Mouse (Mus musculus) hindlimb bud, embryonic 11.5 days (tissue): ENCODE data around the gene Ubr2.

Source experiments
- DNase-seq: peaks from one replicate; pipeline ENCODE4 v3.0.0-alpha.2; 2012; ENCODE audit warnings: low read depth, low spot score; ENCODE audit errors: extremely low spot score

The Ubr2 gene

DNA sequence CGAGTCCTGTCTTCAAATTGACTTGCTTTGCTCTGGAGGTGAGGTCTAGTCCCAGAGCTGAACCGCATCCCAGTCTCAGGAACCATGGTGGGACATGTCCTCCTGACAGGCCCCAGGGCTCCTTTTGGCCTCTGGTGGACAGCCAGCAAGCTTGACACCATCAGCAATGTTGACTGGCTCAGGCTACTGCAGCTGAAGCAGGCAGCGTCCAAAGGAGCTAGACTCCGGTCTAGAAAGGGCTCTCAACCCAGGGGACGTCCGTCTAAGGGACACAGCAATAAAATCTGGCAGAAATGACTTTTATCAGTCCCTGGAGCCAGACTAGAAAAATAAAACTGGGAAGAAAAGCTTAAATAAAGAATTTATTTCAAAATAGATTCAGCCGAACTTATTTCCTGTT is 80.5 kb downstream of the Ubr2 start:
- no peak for DNase-seq

DNA sequence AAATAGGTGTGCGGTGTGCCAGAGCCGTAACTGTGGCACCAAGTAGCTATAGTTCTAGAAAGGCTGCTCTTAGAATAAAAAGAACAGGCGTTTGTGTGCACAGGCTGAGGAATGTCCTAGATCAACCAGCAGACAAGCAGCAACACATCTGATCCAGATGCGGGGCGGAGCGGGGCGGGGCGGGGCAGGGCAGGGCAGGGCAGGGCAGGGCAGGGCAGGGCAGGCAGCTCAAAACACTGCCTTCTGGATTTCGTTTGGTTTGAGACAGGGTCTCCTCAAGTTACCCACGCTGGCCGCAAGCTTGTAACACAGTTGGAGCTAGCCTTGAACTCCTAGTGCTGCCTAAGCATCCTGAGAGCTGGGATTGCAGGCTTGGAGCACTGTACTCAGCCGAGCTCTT is 81.1 kb downstream of the Ubr2 start:
- no peak for DNase-seq

DNA sequence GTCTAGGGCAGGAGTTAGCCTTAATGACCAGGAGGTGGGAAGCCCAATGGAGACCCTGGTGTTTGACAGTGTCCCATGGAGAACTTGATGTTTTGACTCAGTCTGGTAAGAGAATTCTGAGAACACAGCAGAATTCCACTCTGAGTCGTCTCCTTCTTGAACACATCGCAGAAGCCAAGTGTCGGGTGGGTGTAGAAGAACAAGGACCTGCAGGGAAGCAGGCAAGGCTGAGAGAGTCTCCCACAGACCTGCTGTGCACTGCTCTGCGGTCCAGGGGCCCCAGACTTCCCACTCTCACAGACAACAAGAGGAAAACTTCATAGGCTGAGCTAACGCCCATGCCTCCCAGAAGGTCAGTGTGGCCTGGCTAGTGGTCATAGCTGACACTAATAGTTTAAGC is 82.6 kb downstream of the Ubr2 start:
- no peak for DNase-seq

DNA sequence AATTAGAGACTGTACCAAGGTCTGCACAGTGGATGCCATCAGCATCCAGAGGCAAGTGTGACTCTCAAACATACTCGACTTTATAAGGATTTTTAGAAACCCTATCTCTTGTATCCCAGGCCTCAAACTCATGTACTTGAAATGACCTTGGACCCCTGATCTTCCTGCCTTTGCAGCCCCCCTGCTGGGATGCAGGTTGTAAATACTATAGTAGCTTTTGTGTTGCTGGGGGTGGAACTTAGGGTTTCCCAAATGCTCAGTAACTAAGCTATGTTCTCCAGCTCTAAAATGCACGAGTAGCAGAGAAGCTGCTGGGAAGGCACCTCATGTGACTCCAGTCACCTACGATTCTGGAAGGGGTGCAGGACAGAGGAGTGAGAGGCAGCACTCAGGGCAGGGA is 83.4 kb downstream of the Ubr2 start:
- no peak for DNase-seq

DNA sequence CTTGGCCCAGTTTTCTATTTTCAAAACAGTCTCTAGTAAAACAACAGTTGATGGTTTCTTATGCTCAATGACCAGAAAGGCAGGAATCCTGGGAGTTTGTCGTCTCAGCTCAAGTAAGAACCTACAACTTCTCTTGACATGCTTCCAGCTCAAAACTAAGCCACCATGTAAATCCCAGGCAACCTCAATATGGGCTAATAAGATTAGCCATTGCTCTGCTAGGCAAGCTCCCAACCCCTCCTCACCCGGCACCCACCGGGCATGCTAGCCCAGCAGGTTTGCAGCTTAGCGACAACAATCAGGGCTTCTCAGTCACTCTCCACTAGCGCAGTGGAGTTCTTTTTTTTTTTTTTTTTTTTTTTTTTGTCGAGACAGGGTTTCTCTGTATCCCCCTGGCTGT is 84.2 kb downstream of the Ubr2 start:
- DNase-seq: no peak

DNA sequence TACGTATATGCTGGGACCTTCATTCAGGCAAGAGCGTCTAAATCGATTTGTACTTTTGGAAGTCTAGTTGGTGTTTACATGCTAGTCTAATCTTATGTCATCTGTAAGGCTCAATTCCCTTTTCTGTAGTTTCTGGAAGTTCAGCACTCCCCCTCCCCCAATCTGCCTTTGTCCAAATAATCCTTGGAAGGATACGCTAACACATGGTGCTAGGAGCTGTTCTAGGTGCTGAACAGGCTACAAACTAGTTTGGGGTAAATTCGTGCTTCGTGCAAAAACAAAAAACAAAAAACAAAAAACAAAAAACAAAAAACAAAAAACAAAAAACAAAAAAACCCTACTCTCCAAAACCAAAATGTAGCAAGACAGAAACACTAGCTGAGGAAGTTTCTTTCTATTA is 89.5 kb downstream of the Ubr2 start:
- peak; percentile 42 for DNase-seq

DNA sequence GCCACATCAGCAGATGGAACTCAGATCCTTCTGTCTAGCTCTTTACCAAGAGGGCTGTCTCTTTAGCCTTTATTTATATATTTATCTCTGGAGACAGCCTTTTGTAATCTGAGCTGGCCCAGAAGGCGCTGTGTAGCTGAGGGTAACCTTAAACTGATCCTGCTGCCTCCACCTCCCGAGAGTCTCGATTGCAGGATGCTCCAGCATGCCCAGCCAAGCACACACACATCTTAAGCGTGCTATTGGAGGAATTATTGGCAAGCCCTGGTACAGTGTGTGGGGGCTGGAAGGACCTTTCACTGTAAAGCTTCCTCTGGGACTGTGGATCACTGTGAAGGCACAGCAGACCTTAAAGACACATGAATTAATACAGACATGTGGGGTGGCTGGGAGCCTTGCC is 91.4 kb downstream of the Ubr2 start:
- no peak for DNase-seq

DNA sequence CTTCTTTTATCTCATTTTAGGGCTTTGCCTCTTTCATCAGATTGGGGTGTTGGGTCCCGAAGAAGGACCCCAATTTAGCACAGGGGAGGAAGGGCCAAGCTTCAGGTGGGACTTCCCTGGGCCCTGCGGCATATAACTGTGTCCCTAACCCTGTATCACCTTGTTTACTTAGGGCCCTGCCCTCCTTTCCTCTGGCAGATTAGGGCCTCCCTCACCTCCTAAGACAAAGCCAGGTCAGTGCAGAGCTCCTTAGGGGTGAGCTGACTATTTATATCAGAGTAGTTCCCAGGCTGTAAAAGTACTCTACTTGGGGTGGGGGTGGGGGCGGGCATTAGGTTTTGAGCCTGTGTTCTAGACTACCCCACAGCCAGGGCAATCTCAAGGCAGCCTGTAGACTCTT is 95.2 kb downstream of the Ubr2 start:
- no peak for DNase-seq

DNA sequence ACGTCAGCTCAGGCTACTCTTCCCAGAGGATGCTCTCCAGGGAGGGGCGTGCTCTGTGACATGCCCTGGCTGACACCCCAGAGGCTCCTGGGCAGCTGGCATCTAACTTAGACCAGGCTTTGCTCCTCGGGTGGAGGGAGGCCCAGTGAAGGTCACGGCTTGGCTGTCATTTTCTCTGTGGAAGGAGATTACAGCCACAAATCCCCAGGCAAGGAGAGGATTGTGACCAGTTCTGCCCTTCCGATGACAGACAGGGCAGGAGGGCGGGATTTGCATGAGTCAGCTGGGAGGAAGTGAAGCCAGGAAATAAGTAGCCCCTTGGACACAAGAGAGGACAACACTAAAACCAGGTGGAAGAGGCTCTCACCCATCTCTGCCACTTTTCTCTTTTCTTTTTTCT is 98.0 kb downstream of the Ubr2 start:
- no peak for DNase-seq

DNA sequence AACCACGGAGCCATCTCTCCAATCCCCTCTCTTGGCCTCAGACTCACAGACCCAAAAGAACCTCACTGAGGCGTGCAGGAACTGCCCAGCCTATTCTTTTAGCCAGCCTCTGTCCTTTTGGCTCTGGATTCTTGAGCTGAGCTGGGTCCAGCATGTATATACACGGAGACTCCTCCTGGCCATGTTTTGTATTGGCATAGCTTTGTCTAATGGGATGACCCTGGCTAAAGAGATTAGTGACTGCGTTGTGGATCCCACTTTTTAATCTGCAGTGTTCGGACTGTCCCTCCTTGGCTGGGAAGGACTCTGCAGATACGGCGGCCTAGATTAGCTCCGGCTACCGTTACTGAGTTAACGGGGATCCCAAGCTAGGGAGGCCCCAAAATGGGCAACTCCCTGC is 100.2 kb downstream of the Ubr2 start, which contains the start of gene Prph2:
Gene Prph2 (plus strand): TSS at position 274 of the 400 bp plus-strand sequence.
- no peak for DNase-seq

DNA sequence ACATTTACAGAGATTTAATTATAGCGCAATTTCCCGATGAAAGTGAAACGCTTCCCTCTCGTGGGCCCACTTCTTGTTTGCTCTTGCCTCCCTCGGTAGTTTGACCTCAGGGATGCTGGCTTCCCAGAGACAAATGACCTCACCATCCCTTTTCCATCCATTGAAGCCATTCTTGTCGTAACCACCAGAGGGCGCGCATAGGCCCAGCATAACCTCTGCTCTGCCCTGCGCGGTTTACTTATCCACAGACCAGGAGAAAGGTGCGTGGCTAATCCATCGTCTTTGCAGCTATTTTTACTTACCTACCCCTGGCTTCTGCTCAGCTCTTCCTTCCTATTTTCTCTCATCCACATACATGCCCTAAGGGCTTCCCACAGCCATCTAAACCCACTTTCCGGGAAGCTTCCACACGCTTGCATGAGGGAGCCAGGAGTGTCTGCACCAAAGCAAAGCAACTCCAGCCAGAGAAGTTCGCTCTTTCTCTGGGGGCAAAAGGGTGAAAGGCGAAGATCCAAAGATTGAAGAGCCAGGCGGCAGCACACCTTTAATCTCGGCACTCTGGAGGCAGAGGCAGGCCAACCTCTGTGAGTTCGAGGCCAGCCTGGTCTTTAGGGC is 106.4 kb downstream of the Ubr2 start:
- peak; percentile 57 for DNase-seq

DNA sequence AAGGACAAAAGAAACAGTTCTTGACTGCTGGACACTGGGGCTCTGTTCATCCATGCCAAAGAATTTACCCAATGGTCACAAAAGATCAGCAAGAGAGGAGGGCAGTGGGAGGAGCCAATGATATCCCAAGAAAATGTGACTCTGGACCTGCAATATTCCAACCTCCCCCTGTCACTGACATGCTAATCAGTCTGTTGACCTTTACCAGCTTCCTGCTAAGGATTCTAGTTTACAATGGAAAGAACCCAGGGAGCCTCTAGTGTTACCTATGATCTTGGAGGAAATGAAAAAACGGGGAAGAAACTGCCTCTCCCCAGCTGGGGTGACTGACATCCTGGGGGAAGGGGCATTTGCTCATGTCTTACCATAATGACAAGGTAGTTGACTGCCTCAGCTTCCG is 109.4 kb downstream of the Ubr2 start:
- DNase-seq: no peak

DNA sequence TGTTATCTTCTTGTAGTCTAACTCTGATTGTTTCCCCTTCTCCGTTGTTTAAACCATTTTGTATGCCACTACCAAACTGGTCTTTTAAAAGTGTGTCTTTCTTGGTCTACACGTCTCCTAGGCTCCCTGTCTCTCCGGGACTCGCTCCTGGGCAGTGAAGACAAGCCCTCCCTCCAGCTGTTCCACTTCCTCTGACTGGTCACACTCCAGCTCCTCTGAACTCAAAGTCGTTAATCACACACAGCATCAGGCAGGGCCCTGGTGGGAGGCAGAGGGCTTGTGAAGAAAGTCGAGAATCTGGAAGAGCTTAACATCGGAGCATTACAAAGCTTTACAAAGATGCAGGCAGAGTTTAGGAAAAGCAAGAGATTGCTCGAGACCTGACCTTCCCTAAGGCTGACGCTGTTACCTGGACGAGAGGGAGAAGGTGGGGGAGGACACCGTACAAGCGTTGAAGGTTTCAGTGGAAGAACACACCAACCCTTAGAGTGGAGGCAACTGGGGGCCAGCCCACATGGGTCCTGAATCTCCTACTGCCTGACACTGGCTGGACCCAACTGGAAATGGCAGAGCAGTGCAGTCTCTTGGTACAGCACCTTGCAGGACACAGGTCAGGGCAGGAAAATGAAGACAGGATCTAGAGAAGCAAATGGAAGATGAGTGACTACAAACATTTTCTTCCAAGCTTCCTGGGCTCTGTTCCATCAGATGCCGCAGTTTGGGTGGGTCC is 113.0 kb downstream of the Ubr2 start:
- no peak for DNase-seq

DNA sequence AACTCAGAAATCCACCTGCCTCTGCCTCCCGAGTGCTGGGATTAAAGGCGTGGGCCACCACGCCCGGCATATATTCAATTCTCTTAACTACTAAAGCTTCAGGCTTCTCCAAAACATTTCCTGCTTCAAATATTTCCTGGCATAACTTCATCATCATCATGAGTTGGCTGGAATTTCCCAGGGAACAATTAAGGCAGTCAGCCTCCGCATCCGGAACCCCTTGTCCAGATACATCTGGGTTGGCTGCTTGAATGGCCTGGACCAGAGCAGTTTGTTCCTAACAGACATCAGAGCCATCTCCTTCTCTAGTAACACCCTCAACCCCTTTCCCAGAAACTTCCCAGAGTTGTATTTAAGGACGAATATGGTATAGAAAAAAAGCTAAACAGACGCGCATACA is 114.9 kb downstream of the Ubr2 start:
- no peak for DNase-seq

DNA sequence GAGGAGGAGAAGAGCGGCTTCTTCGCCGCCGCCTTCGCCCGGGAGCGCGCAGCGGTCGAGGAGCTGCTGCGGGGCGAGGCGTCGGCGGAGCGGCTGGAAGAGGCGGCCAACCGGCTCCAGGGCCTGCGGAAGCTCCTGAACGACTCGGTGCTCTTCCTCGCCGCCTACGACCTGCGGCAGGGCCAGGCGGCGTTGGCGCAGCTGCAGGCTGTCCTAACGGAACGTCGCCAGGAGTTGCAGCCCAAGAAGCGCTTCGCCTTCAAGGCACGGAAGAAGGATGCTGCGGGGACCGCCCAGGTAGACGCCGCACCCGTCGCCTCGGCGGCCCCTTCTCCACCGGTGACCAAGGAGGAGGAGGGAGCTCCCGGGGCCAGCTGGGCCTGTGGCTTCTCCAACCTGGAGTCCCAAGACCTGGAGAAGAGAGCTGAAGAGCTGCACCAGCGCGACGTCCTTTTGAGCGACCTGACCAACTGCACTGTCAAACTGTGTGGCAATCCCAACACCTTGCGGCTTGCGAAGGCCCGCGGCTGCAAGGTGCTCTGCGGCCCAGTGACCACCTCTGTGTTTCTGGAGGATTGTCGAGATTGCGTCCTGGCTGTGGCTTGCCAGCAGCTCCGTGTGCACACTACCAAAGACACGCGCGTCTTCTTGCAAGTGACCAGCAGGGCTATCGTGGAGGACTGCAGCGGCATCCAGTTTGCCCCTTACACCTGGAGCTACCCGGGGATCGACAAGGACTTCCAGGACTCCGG is 119.3 kb downstream of the Ubr2 start:
- DNase-seq: no peak

DNA sequence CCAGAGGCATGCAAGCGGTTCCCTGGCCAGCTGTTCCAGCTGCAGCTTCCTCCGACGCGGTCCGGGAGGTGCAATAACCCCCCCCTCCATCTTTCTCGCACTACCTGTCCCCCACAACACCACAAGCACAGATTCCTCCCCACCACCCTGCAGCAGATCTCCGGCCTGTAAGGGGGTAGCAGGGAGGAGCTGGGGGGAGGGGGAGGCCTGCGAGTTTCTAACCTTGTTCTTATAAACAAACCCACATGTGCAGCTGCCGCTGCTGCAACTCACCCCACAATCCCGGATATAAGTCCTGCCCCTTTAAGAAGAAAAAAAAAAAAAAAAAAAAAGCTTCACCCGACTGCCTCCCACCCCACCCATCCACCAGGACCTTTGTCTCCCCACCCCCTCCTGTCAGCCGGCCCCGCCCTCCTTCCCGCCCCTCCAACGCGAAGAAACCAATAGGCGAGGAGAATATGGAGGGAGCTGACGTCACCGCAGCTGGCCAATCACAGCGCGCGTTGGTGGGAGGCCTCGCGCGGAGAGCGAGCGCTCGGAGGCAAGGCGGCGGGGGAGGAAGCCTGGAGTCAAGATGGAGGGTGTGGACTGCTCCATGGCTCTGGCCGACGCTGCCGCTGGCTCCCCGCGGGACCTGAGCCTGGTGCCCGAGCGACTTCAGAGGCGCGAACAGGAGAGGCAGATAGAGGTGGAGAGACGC is 120.1 kb downstream of the Ubr2 start, which contains the start of gene Tbcc:
Gene Tbcc (plus strand): TSS at position 569 of the 700 bp plus-strand sequence.
- DNase-seq: peak; percentile 88

DNA sequence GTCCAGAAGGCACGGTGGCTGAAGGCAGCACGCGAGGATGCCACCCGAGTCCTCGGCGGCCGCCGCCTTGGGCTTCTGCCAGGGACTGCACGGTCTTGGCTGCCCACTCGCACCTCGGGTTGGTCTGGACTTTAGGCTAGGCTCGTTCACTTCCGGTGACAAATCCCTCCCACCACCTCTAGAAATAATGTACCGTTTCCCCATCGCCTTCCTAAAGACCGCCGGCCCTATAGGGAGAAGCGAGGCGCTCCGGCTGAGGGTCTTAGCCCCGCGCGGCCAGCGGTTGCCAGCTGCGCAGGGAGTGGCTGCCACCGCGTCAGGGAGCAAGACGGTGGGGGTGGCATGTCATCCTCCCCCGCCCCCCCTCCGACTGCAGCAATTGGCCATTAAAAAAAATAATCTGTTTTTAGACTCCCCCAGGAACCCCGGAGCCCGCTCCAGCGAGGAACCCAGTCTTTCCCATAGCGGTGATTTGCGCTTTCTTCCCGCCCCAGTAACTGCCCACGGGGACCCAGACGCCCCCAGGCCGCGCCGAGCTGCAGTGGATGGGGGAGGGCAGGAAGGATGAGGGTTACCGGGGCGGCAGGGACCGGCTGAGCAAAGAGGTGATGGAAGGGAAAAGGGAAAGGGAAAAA is 120.8 kb downstream of the Ubr2 start:
- no peak for DNase-seq

DNA sequence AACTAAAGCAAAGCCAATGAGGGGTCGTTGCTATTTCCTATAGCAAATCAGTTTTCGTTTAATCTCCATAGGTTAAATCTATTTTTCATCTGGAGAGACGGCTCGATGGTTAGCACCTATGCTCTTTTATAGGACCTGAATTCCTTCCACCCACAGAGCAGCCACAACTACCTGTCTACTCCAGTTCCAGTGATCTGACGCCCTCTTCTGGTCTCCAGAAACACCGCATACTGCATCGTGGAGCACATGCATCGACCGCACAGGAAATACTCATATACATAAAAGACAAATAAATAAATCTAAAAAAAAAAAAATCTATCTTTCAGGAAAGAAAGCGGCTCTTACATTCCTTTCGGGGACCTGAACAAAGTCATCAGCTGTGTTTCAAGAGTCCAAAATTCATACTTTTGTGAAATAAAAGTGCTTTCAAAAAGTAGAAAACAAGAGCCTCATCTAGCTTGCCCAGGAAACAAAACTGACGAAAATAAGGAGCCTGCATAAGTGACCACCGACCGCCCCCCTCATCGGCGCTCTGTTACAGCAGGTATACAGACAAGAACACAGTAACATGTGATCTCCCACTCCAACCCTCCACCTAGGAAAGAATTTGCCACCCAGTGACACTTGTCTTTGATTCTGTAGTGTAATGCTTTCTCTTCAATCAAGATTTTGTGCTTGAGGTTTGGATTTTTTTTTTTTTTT is 121.7 kb downstream of the Ubr2 start:
- DNase-seq: peak; percentile 47

DNA sequence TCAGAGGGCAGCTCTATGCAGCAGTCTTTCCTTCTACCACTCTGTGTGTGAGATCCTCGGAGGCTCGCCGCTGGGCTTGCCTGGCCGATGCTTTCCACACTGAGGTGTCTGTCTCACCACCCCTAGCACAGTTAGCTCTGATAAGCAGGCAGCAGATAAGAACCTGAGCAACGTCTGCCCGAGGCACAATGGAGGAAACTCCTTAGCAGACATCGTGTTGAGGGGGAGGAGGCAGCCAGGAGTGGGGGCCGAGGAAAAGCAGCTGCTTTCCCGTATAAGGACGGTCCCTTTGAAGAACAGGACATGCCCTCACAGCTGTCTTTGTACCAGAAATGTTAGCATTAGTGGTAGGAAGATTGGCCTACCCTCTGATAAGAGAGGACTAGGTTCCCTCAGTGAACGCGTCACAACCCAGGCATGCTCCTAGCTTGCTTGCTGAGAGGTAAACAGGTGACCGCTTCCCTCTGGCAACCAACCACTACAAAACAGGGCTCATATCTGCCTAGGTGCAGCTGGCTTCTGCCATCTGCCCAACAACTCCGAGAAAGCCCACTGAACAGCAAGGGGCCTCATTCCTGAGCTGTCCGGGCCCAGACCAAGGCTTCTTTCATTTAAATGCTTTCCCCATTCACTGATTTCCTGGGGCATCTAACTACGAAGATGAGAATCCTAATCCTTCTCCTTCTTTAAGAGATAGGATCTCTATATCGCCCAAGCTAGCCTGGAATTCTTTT is 124.3 kb downstream of the Ubr2 start:
- DNase-seq: no peak
